Mouse (Mus musculus) adrenal gland, postnatal 25 days (tissue): ENCODE measurements at regions not wholly inside any gene's neighbourhood (a gene's known extent, or its start where the extent isn't known, plus 50 kb on each side); places are given as distances from the start of the nearest gene placed in this dataset.
A peak's percentile ranks its signal among the peaks of the same experiment; 100 is the strongest.
"Not testable (repeated sequence)": the region's sequence is repeated elsewhere in the genome, so short reads cannot be mapped to it uniquely, and the experiment has no call there.

Source experiments
- DNase-seq: peaks from one replicate; pipeline ENCODE4 v3.0.0; 2021; ENCODE audit warnings: mixed read lengths

- DNase-seq = no peak
Observed at GRCm38 (mm10) chr12:10445738-10446137, 55.2 kb downstream of the Rdh14 start.

GRCm38 (mm10) chr12:10457960-10458655 lies 67.5 kb downstream of the Rdh14 start:
- no peak for DNase-seq

GRCm38 (mm10) chr12:10461796-10462195 lies 71.2 kb downstream of the Rdh14 start:
- no peak for DNase-seq

GRCm38 (mm10) chr12:10462956-10463355 lies 72.4 kb downstream of the Rdh14 start:
- no peak for DNase-seq

GRCm38 (mm10) chr12:10473986-10474385 lies 83.4 kb downstream of the Rdh14 start:
- no peak for DNase-seq

- DNase-seq = no peak
Observed at GRCm38 (mm10) chr12:10480781-10481180, 90.2 kb downstream of the Rdh14 start.

GRCm38 (mm10) chr12:10482294-10483010 lies 91.9 kb downstream of the Rdh14 start:
- peak; percentile 41 for DNase-seq

GRCm38 (mm10) chr12:10506721-10507120 lies 116.1 kb downstream of the Rdh14 start:
- DNase-seq = no peak

- no peak for DNase-seq
Observed at GRCm38 (mm10) chr12:10513526-10513925, 123.0 kb downstream of the Rdh14 start.

GRCm38 (mm10) chr12:10514278-10514677 lies 123.7 kb downstream of the Rdh14 start:
- peak; percentile 55 for DNase-seq

GRCm38 (mm10) chr12:10524509-10525286 lies 134.1 kb downstream of the Rdh14 start:
- no peak for DNase-seq

GRCm38 (mm10) chr12:10525934-10526333 lies 135.4 kb downstream of the Rdh14 start:
- DNase-seq = no peak

GRCm38 (mm10) chr12:10529077-10529476 lies 138.5 kb downstream of the Rdh14 start:
- no peak for DNase-seq

- DNase-seq = no peak
Observed at GRCm38 (mm10) chr12:10530996-10531395, 140.4 kb downstream of the Rdh14 start.

GRCm38 (mm10) chr12:10533971-10534370 lies 143.4 kb downstream of the Rdh14 start:
- DNase-seq = no peak

GRCm38 (mm10) chr12:10536239-10536638 lies 145.7 kb downstream of the Rdh14 start:
- DNase-seq = no peak

- DNase-seq = peak; percentile 57
Observed at GRCm38 (mm10) chr12:10537069-10537468, 146.5 kb downstream of the Rdh14 start.

- no peak for DNase-seq
Observed at GRCm38 (mm10) chr12:10549481-10550201, 159.1 kb downstream of the Rdh14 start.

- DNase-seq = not testable (repeated sequence)
Observed at GRCm38 (mm10) chr12:10554701-10555100, 164.1 kb downstream of the Rdh14 start.

GRCm38 (mm10) chr12:10562966-10563365 lies 172.4 kb downstream of the Rdh14 start:
- DNase-seq = no peak

GRCm38 (mm10) chr12:10567881-10568280 lies 177.3 kb downstream of the Rdh14 start:
- no peak for DNase-seq

GRCm38 (mm10) chr12:10571643-10572377 lies 181.2 kb downstream of the Rdh14 start:
- DNase-seq = no peak
